Mouse (Mus musculus): ENCODE data around the gene Spata13. TPM values are rescaled to one million over a fixed set of nuclear protein-coding genes. Genes with fewer than 3 reads are reported as not detected.

Gene Spata13
- polyA plus RNA-seq, 1 experiment from 2014 or later: 18.1 TPM

DNA sequence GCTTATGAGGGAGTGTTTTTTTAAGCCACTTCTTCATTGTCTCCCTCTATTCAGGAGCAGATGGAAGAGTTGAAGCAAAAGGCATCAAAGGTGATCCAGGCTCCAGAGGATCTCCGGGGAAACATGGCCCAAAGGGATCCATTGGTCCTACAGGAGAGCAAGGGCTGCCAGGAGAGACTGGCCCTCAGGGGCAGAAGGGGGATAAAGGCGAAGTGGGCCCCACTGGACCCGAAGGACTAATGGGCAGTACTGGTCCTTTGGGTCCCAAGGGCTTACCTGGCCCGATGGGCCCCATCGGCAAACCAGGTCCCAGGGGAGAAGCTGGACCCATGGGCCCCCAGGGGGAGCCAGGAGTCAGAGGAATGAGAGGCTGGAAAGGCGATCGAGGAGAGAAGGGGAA lies 145.4 kb downstream of the Spata13 start:
- WGBS: 95% methylated on average over 7 of the region's 7 CpGs

DNA sequence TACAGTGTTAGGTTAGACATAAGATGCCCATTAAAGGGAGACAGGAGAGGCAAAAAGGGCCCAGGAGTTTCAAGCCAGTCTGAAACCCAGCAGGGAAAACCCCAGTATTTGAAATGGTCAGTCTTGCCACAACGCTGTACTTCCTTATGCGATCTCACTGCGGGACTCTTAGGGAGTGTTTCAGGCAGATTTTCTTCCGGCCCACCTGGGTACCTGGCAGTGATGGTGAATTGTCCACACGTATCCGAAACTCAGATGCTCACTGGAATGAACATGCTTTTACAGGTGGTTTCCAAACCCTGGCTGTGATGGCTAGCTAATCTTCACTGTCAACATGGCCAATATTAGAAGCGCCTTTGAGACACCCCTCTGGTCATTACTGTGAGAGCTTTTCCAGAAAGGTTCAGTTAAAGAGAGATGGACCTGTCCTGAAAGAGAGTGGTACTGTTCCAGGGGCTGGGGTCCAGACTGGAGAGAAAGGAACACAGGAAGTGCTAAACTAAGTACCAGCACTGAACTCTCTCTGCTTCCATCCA lies 148.4 kb downstream of the Spata13 start:
- Histone ChIP-seq H3K27ac (no peak overlapping the region), H3K4me1 (peaks cover 7% of the 10 kb centered on the region; the same call in 1 of the 2 replicates), H3K9ac (no peak overlapping the region), H3K9me3 (no peaks in the 10 kb centered on the region), H3K36me3 (no peaks in the 10 kb centered on the region), H3K4me2 (no peak overlapping the region), H3K27me3 (0 out of 2 replicates have a peak, but pooled peaks cover 9% of the 10 kb centered on the region), H3K4me3 (no peak overlapping the region)
- ATAC-seq (ENCODE audit: borderline replicate concordance, extremely low read depth, low FRiP score, low TSS enrichment): no peak
- WGBS: 41% methylated on average over 7 of the region's 7 CpGs

More for the DNA sequence above, 145.4 kb downstream of the Spata13 start:
- H3K9ac ChIP-seq: no peak overlapping the region
- H3K4me2 ChIP-seq: no peak overlapping the region
- no peak overlapping the region for H3K27ac ChIP-seq
- H3K4me3 ChIP-seq: no peak overlapping the region
- H3K27me3 ChIP-seq: 0 out of 2 replicates have a peak, but pooled peaks cover 9% of the 10 kb centered on the region
- no peaks in the 10 kb centered on the region for H3K36me3 ChIP-seq
- no peaks in the 10 kb centered on the region for H3K4me1 ChIP-seq
- ATAC-seq (ENCODE audit: borderline replicate concordance, extremely low read depth, low FRiP score, low TSS enrichment): no peak
- H3K9me3 ChIP-seq: no peaks in the 10 kb centered on the region

DNA sequence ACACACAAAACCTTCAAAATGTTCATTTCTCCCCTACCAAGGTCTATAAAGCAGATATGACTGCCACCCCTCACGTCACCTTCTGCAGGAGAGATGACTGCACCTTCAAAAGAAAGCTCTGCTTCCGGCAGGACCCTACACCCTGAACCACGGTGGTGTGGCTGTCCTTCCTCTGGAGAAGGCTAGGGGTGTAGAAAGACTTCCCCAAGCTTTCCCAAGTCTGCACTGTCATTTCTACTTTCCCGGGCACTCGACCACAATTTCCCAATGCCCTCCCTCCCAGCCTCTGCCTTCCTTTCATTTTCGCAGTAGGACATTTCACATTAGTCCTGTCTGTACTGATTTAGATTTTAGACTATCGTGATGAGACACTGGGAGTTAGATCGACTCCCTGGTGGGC lies 149.4 kb downstream of the Spata13 start:
- 0 out of 2 replicates have a peak, but pooled peaks cover 9% of the 10 kb centered on the region for H3K27me3 ChIP-seq
- H3K4me2 ChIP-seq: no peak overlapping the region
- 0 out of 2 replicates have a peak overlapping the region, but pooled peaks have one; percentile 2 for H3K9ac ChIP-seq
- no peak for ATAC-seq (ENCODE audit: borderline replicate concordance, extremely low read depth, low FRiP score, low TSS enrichment)
- H3K36me3 ChIP-seq: 0 out of 2 replicates have a peak, but pooled peaks cover 4% of the 10 kb centered on the region
- 32% methylated on average over 8 of the region's 8 CpGs for WGBS
- no peaks in the 10 kb centered on the region for H3K9me3 ChIP-seq
- H3K4me1 ChIP-seq: peaks cover 7% of the 10 kb centered on the region; the same call in 1 of the 2 replicates
- H3K4me3 ChIP-seq: no peak overlapping the region
- H3K27ac ChIP-seq: no peak overlapping the region

GRCm38 (mm10) chr14:60784427-60785315 lies 150.9 kb downstream of the Spata13 start, which contains the start of gene Mipep:
Gene Mipep, plus strand, starts transcription at chr14:60784573.
- Histone ChIP-seq H3K27me3 (0 out of 2 replicates have a peak, but pooled peaks cover 9% of the 10 kb centered on the region), H3K9ac (peak within 1 kb of the TSS; percentile 68), H3K4me3 (peak within 1 kb of the TSS; percentile 72), H3K4me1 (peaks cover 7% of the 10 kb centered on the region; the same call in 1 of the 2 replicates), H3K9me3 (no peaks in the 10 kb centered on the region), H3K27ac (peak within 1 kb of the TSS; percentile 54; the same call in 1 of the 2 replicates), H3K4me2 (peak within 1 kb of the TSS; percentile 73), H3K36me3 (0 out of 2 replicates have a peak, but pooled peaks cover 4% of the 10 kb centered on the region)
- peak; percentile 86 for ATAC-seq (ENCODE audit: borderline replicate concordance, extremely low read depth, low FRiP score, low TSS enrichment)
- under 1% methylated on average over 61 of the region's 61 CpGs for WGBS

DNA sequence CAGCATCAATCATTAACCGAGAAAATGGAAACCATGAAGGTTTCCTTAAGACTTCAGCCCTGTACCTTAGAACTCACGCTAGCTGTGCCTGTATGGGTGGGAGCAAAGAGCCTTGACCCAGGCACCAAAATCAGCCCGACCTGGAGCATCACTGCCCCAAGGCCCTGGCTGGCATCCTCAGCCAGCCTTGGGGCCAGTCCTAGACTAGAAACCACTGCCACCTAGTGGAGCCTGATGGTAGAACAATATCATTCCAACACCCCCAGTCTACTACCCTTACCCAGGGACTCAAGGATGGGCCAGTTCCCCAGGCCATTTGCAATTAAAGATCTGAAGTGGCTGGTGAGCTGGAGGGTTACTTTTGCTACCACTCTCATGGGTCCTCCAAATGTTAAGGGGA lies 156.3 kb downstream of the Spata13 start:
- ATAC-seq (ENCODE audit: borderline replicate concordance, extremely low read depth, low FRiP score, low TSS enrichment): no peak
- Histone ChIP-seq H3K27me3 (no peaks in the 10 kb centered on the region), H3K4me2 (no peak overlapping the region), H3K9me3 (no peaks in the 10 kb centered on the region), H3K36me3 (peaks cover 25% of the 10 kb centered on the region), H3K4me1 (peaks cover 6% of the 10 kb centered on the region; the same call in 1 of the 2 replicates), H3K9ac (no peak overlapping the region), H3K4me3 (no peak overlapping the region), H3K27ac (no peak overlapping the region)
- 39% methylated on average over 3 of the region's 3 CpGs for WGBS

DNA sequence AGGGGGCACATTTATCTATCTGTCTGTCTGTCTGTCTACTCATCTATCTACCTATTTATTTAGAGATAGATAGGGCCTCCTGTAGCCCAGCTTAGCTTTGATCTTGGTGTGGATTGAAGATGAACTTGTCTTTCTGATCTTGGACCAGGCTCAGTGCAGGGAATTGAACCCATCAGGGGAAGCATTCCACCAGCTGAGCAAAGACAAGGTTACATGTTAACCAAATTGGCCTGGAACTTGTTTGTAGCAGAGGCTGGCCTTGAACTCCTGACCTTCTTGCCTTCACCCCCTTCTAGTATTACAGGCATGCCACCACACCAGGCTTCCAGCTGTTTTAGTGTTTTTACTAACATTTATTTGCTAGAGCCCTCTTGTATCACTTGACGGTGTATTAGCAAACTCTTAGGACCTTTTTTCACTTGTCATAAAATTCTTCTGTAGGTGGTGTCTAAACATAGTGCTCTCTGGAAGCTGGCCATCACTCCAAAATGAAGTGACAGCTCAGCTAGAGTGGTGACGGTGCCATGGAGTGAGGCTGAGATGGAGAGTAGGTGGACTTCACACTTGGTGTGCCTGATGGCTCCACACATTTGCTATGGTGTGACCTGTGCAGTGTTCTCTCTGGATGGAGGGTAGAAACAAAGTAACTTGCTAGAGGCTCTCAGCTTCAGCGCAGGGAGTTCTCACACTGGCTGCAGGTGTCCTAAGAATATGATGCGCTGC lies 163.0 kb downstream of the Spata13 start:
- H3K4me2 ChIP-seq: no peak overlapping the region
- ATAC-seq (ENCODE audit: borderline replicate concordance, extremely low read depth, low FRiP score, low TSS enrichment): no peak
- peaks cover 33% of the 10 kb centered on the region for H3K36me3 ChIP-seq
- no peak overlapping the region for H3K27ac ChIP-seq
- H3K27me3 ChIP-seq: no peaks in the 10 kb centered on the region
- no peak overlapping the region for H3K9ac ChIP-seq
- no peak overlapping the region for H3K4me3 ChIP-seq
- no peaks in the 10 kb centered on the region; the same call in 1 of the 2 replicates for H3K4me1 ChIP-seq
- no peaks in the 10 kb centered on the region for H3K9me3 ChIP-seq
- WGBS: 66% methylated on average over 4 of the region's 4 CpGs

GRCm38 (mm10) chr14:60797596-60797995 lies 163.8 kb downstream of the Spata13 start:
- 82% methylated on average over 5 of the region's 5 CpGs for WGBS
- H3K27me3 ChIP-seq: no peaks in the 10 kb centered on the region

GRCm38 (mm10) chr14:60798721-60799120 lies 164.9 kb downstream of the Spata13 start:
- ATAC-seq (ENCODE audit: borderline replicate concordance, extremely low read depth, low FRiP score, low TSS enrichment): no peak
- Histone ChIP-seq H3K4me2 (no peak overlapping the region), H3K9me3 (no peaks in the 10 kb centered on the region), H3K4me3 (no peak overlapping the region), H3K27ac (no peak overlapping the region), H3K36me3 (peaks cover 26% of the 10 kb centered on the region), H3K4me1 (no peaks in the 10 kb centered on the region; the same call in 1 of the 2 replicates), H3K27me3 (no peaks in the 10 kb centered on the region), H3K9ac (no peak overlapping the region)
- 76% methylated on average over 4 of the region's 4 CpGs for WGBS

More at GRCm38 (mm10) chr14:60797596-60797995, 163.8 kb downstream of the Spata13 start:
- Histone ChIP-seq H3K36me3 (peaks cover 28% of the 10 kb centered on the region), H3K9ac (no peak overlapping the region), H3K4me1 (no peaks in the 10 kb centered on the region; the same call in 1 of the 2 replicates), H3K27ac (no peak overlapping the region), H3K4me2 (no peak overlapping the region), H3K9me3 (no peaks in the 10 kb centered on the region), H3K4me3 (no peak overlapping the region)
- no peak for ATAC-seq (ENCODE audit: borderline replicate concordance, extremely low read depth, low FRiP score, low TSS enrichment)

GRCm38 (mm10) chr14:60799762-60800728 lies 166.2 kb downstream of the Spata13 start:
- Histone ChIP-seq H3K4me2 (no peak overlapping the region), H3K27me3 (no peaks in the 10 kb centered on the region), H3K9ac (no peak overlapping the region), H3K27ac (0 out of 2 replicates have a peak overlapping the region, but pooled peaks have one; percentile 16), H3K9me3 (no peaks in the 10 kb centered on the region), H3K36me3 (peaks cover 33% of the 10 kb centered on the region), H3K4me3 (no peak overlapping the region), H3K4me1 (no peaks in the 10 kb centered on the region; the same call in 1 of the 2 replicates)
- WGBS: 37% methylated on average over 9 of the region's 9 CpGs
- ATAC-seq (ENCODE audit: borderline replicate concordance, extremely low read depth, low FRiP score, low TSS enrichment): peak; percentile 46; the same call in 1 of the 2 replicates

DNA sequence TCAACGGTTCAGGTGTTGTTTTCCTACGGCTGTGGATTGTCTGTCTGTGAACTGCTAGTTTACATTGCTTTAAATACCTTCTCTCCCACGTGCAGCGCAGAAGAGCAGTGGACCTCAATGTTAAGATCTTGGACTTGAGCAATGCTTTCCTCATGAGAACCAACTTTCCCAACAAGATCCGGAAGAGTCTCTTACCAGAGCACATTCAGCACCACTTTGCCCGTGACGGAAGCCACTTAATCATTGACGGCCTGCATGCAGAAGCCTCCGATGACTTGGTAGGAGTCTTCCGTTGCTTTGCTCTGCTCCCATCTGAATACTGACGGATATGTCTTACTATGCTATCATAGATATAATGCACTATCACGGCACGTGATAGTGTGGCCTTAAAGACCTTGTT lies 168.2 kb downstream of the Spata13 start:
- no peak overlapping the region for H3K9ac ChIP-seq
- no peak overlapping the region for H3K4me2 ChIP-seq
- peaks cover 4% of the 10 kb centered on the region; the same call in 1 of the 2 replicates for H3K4me1 ChIP-seq
- ATAC-seq (ENCODE audit: borderline replicate concordance, extremely low read depth, low FRiP score, low TSS enrichment): no peak
- no peak overlapping the region for H3K4me3 ChIP-seq
- H3K36me3 ChIP-seq: peaks cover 30% of the 10 kb centered on the region
- H3K27me3 ChIP-seq: no peaks in the 10 kb centered on the region
- 79% methylated on average over 13 of the region's 13 CpGs for WGBS
- no peaks in the 10 kb centered on the region for H3K9me3 ChIP-seq
- H3K27ac ChIP-seq: no peak overlapping the region

Measured in lung, embryonic 15.5 days (tissue).